Mouse (Mus musculus) testis, adult 2 months (tissue): ENCODE results near the gene Fto. TPM values are rescaled to one million over a fixed set of nuclear protein-coding genes. Genes with fewer than 3 reads are reported as not detected.

Source experiments
- H3K27ac ChIP-seq: fragments of 200-500 bp; 2 replicates; pipeline ENCODE4 v1.5.1; 2012; ENCODE audit warnings: low read depth, low read length; ENCODE audit not compliant: control insufficient read depth, insufficient read depth
- H3K27me3 ChIP-seq: fragments of 200-500 bp; 2 replicates; pipeline ENCODE4 v1.6.1; 2012; ENCODE audit warnings: mild to moderate bottlenecking, low read length, moderate library complexity; ENCODE audit not compliant: control insufficient read depth, insufficient read depth
- H3K36me3 ChIP-seq: fragments of 200-500 bp; 2 replicates; pipeline ENCODE4 v1.6.1; 2012; ENCODE audit warnings: mild to moderate bottlenecking, low read length; ENCODE audit not compliant: control insufficient read depth, insufficient read depth
- H3K4me1 ChIP-seq: fragments of 200-500 bp; 2 replicates; pipeline ENCODE4 v1.6.1; 2012; ENCODE audit warnings: low read length; ENCODE audit not compliant: control insufficient read depth, insufficient read depth
- H3K4me3 ChIP-seq: fragments of 200-500 bp; 2 replicates; pipeline ENCODE4 v1.5.1; 2012; ENCODE audit warnings: low read depth, mild to moderate bottlenecking, low read length, moderate library complexity, mixed read lengths; ENCODE audit not compliant: control insufficient read depth
- CTCF ChIP-seq: fragments of 200-500 bp; IDR thresholded peaks from 2 replicates; pipeline ENCODE4 v1.5.1; 2012; ENCODE audit warnings: low read depth, mild to moderate bottlenecking, inconsistent platforms, low read length, moderate library complexity; ENCODE audit not compliant: control insufficient read depth, insufficient read depth, insufficient replicate concordance
- POLR2A ChIP-seq: fragments of 200-500 bp; IDR thresholded peaks from 2 replicates; pipeline ENCODE4 v1.6.1; 2012; ENCODE audit warnings: low read depth, mild to moderate bottlenecking, inconsistent platforms, low read length, moderate library complexity; ENCODE audit not compliant: control insufficient read depth
- polyA plus RNA-seq: library from polyadenylated mRNA; depleted of rRNA; stranded (reverse); fragments of >200 nt; gene quantifications from 2 replicates; pipeline ENCODE4 v1.2.3, GENCODE M21; 2012

The Fto gene
- polyA plus RNA-seq, 1 experiment: 56.4 TPM

- Histone ChIP-seq H3K36me3 (no peaks in the 10 kb centered on the region), H3K4me3 (no peak overlapping the region), H3K27ac (no peak overlapping the region), H3K27me3 (no peaks in the 10 kb centered on the region), H3K4me1 (peaks cover 5% of the 10 kb centered on the region)
- TF ChIP-seq POLR2A (no peak), CTCF (no peak)
Observed at GRCm38 (mm10) chr8:91326018-91326417, 12.7 kb downstream of the Fto start.

- peaks cover 5% of the 10 kb centered on the region for H3K4me1 ChIP-seq
- no peaks in the 10 kb centered on the region for H3K36me3 ChIP-seq
- TF ChIP-seq POLR2A (no peak), CTCF (no peak)
- H3K27ac ChIP-seq: no peak overlapping the region
- no peak overlapping the region for H3K4me3 ChIP-seq
- no peaks in the 10 kb centered on the region for H3K27me3 ChIP-seq
Observed at GRCm38 (mm10) chr8:91326946-91327345, 13.6 kb downstream of the Fto start.

- no peak overlapping the region for H3K27ac ChIP-seq
- no peak overlapping the region for H3K4me3 ChIP-seq
- H3K36me3 ChIP-seq: no peaks in the 10 kb centered on the region
- TF ChIP-seq CTCF (no peak), POLR2A (no peak)
- peaks cover 5% of the 10 kb centered on the region for H3K4me1 ChIP-seq
- no peaks in the 10 kb centered on the region for H3K27me3 ChIP-seq
Observed at GRCm38 (mm10) chr8:91327471-91328205, 14.3 kb downstream of the Fto start.

GRCm38 (mm10) chr8:91329056-91329455, 15.7 kb downstream of the Fto start:
- H3K4me1 ChIP-seq: peaks cover 4% of the 10 kb centered on the region
- H3K27me3 ChIP-seq: no peaks in the 10 kb centered on the region
- no peak overlapping the region for H3K4me3 ChIP-seq
- TF ChIP-seq POLR2A (no peak), CTCF (no peak)
- no peak overlapping the region for H3K27ac ChIP-seq
- H3K36me3 ChIP-seq: no peaks in the 10 kb centered on the region

GRCm38 (mm10) chr8:91329461-91329850, 16.1 kb downstream of the Fto start:
- Histone ChIP-seq H3K36me3 (no peaks in the 10 kb centered on the region), H3K4me3 (no peak overlapping the region), H3K27me3 (no peaks in the 10 kb centered on the region), H3K27ac (no peak overlapping the region), H3K4me1 (peaks cover 3% of the 10 kb centered on the region; the same call in 1 of the 2 replicates)
- no peak for TF ChIP-seq POLR2A
- no peak for TF ChIP-seq CTCF

- H3K27ac ChIP-seq: no peak overlapping the region
- H3K36me3 ChIP-seq: no peaks in the 10 kb centered on the region
- no peaks in the 10 kb centered on the region for H3K27me3 ChIP-seq
- H3K4me3 ChIP-seq: no peak overlapping the region
- H3K4me1 ChIP-seq: peaks cover 2% of the 10 kb centered on the region; the same call in 1 of the 2 replicates
- TF ChIP-seq POLR2A: no peak
- TF ChIP-seq CTCF: no peak
Observed at GRCm38 (mm10) chr8:91338389-91339154, 25.2 kb downstream of the Fto start.

- no peak overlapping the region for H3K4me3 ChIP-seq
- H3K27ac ChIP-seq: no peak overlapping the region
- H3K27me3 ChIP-seq: no peaks in the 10 kb centered on the region
- 0 out of 2 replicates have a peak, but pooled peaks cover 2% of the 10 kb centered on the region for H3K4me1 ChIP-seq
- H3K36me3 ChIP-seq: no peaks in the 10 kb centered on the region
- TF ChIP-seq CTCF (no peak), POLR2A (no peak)
Observed at GRCm38 (mm10) chr8:91339651-91340050, 26.3 kb downstream of the Fto start.
